Mouse (Mus musculus) left cerebral cortex, adult 11 months (tissue): ENCODE results near the gene Gm30302.

Experiments used
- DNase-seq: peaks from one replicate; pipeline ENCODE4 v3.0.0; 2022; ENCODE audit warnings: low spot score

The Gm30302 gene

GRCm38 (mm10) chr13:49738011-49738410 is 60.8 kb downstream of the Gm30302 start:
- no peak for DNase-seq

DNA sequence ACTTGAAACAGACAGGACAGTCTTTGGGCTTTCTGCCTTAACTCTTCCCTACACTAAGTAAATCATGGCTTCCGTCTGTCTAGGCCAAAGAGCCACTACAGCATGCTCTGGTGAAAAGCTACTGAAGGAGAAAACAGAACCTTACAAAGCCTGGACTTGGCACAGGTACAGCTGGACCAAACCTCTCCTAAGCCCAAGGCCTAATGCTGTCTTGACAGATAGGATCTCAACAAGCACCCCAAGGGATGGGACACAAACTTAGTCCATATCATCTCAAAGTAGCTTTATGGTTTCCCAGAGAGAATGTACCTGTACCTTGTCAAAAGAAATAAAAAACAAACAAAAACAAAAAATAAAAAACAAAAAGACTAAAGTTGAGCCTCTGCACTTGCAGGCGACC is 62.4 kb downstream of the Gm30302 start:
- DNase-seq: no peak
